Mouse (Mus musculus) ZHBTc4 (cell line): ENCODE measurements around the gene Olfr1412.

ENCODE experiments used
- DNase-seq: peaks from one replicate; pipeline ENCODE4 v3.0.0-alpha.2; 2011; ENCODE audit warnings: low read depth, low spot score

Gene Olfr1412

DNA sequence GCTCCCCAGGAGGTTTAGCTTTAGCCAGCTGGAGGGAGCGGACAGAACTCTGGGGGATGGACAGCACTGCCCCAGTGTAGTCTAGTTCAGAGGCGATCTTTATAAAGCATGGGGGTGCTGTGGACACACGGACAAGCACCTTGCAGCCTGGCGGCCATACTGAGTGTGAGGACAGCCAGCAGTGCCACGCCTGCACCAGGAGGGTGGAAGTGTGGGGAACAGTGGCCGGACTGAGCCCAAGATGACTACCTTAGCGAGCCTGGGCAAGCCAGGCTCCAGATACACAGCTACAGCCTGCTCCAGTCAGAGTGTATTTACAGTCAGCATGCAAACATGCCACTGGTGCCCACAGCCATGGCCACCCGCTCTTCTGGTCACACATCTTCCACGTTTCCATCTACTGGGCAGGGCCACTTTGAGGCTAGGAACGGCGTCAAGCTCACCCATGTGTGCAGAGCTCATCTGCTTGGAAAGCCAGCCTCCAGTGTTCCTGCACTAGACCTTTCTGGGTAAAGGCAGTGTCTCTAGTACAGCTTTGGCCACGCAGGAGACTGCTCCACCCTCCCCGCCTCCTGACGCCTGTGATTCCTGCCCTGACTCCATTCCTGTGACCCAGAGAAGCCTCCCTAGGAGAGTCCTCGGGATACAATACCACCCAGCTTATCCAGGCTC lies 52.1 kb downstream of the Olfr1412 start:
- no peak for DNase-seq

DNA sequence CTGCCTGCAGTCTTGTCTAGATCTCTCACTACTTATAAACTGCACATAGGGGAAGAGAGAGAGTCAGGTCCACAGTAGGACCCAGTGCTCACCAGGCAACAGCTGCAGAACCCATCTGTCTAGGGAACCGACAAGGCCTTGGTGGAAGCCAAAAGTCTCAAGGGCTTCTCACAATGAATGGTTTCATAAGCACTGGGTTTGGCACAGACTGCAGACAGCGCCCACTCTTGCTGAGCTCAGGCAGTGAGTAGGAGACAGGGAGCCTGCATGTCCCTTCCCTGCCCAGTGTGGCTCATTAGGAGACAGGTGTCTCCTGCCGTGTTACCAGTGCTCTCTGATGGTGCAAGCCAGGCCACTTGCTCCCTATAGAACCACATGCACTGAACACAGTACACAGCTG lies 52.6 kb downstream of the Olfr1412 start:
- no peak for DNase-seq

DNA sequence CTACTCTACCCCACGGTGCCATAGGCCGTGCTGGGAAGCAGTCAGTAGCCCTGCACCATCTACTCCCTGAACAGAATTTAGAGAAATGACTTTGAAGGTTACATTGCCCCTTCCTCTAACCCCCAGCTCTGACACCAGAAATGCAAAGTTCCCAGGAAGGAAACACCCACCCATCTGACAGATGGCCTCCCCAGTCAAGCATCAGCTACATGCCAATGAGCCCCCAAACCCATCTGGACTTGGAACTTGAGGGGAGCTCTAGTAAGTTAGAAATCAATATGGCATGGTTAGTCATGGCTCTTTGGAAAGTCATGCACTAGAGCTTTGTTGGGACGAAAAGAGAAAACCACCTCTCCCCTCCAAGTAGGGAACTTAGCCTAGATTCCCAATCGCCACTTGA lies 53.2 kb downstream of the Olfr1412 start:
- DNase-seq: no peak

DNA sequence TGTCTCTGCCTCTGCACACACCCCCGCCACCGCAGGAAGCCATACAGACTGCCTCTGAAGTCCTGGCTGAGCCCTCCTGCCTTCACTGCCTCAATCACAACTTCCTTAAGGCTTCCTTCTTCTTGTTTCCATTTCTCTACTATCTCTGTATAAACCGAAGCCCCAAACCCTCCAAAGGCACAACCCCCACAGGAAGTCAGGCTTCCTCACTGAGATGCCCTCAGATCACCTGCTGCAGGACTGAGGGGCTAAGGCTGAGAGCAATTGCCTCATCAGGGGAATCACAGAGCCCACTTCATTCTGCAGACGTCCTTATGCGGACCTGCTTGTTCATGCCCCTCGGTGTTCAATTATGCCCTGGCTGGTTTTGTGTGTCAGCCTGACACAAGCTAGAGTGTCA lies 54.8 kb downstream of the Olfr1412 start:
- DNase-seq: no peak
